Mouse (Mus musculus) thymus, adult 2 months (tissue): ENCODE results near the gene Ankmy1.

Source experiments
- CTCF ChIP-seq: fragments of 200-500 bp; IDR thresholded peaks from 2 replicates; pipeline ENCODE4 v1.5.1; 2012; ENCODE audit warnings: mild to moderate bottlenecking, control low read depth, low read length, moderate library complexity, borderline replicate concordance; ENCODE audit not compliant: control insufficient read depth, poor library complexity, insufficient read depth; ENCODE audit errors: extremely low read depth
- POLR2A ChIP-seq: fragments of 200-500 bp; IDR thresholded peaks from 2 replicates; pipeline ENCODE4 v1.6.1; 2012; ENCODE audit warnings: mild to moderate bottlenecking, low read length, control low read depth, moderate library complexity; ENCODE audit not compliant: control insufficient read depth, poor library complexity, insufficient read depth; ENCODE audit errors: extremely low read depth

DNA sequence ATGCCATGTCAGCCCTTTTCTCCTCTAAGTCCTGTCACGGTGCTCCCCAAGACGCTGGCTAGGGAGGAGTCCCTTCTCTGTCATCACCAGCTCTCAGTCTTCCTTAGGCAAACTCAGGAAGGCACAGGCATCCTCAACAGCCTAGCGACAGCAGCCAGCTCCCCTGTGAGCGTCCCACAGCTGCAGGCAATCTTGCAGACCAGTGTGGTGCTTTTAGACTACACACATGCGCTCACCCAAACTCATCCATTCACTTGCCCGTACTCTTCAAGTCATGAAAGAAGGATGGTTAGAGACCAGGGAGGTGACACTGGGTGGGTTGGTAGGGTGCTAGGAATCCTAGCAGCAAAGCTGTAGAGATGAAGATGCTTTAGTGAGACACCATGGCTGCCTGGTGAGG, 41.2 kb downstream of the Ankmy1 start:
- no peak for TF ChIP-seq POLR2A
- no peak for TF ChIP-seq CTCF
